Mouse (Mus musculus) liver, postnatal 0 days (tissue): ENCODE results near the gene Gm16485.

Experiments used
- CTCF ChIP-seq: sonication (generic); IDR thresholded peaks from 2 replicates; pipeline ENCODE4 v1.5.1; 2016; ENCODE audit warnings: antibody characterized with exemption, low read depth
- EP300 ChIP-seq: IDR thresholded peaks from 2 replicates; pipeline ENCODE4 v1.6.1; 2016; ENCODE audit warnings: antibody characterized with exemption, low read depth, mild to moderate bottlenecking

GRCm38 (mm10) chr9:9015108-9015507, 43.5 kb downstream of the Gm16485 start:
- TF ChIP-seq EP300: no peak
- TF ChIP-seq CTCF: no peak
